Mouse (Mus musculus) midbrain, embryonic 16.5 days (tissue): ENCODE data around the gene Cldn14. TPM values are rescaled to one million over a fixed set of nuclear protein-coding genes. Genes with fewer than 3 reads are reported as not detected.

Experiments used
- ATAC-seq: fragments of 200-750 bp; cut with Nextera tagmentation; 2 replicates; pipeline ENCODE4 v1.8.0; 2017; ENCODE audit warnings: moderate TSS enrichment
- H3K27ac ChIP-seq: fragments of 300-500 bp; sonication (generic); 2 replicates; pipeline ENCODE4 v1.5.1; 2014; ENCODE audit warnings: mild to moderate bottlenecking, low read length, mixed read lengths
- H3K27me3 ChIP-seq: fragments of 300-500 bp; sonication (generic); 2 replicates; pipeline ENCODE4 v1.6.1; 2014; ENCODE audit warnings: low read depth, low read length, mixed read lengths; ENCODE audit not compliant: control insufficient read depth, insufficient read depth
- H3K36me3 ChIP-seq: fragments of 300-500 bp; sonication (generic); 2 replicates; pipeline ENCODE4 v1.6.1; 2014; ENCODE audit warnings: mild to moderate bottlenecking, low read length, moderate library complexity, mixed read lengths; ENCODE audit not compliant: control insufficient read depth, insufficient read depth
- H3K4me1 ChIP-seq: fragments of 300-500 bp; sonication (generic); 2 replicates; pipeline ENCODE4 v1.6.1; 2014; ENCODE audit warnings: mild to moderate bottlenecking, low read length, mixed read lengths; ENCODE audit not compliant: control insufficient read depth, insufficient read depth
- H3K4me2 ChIP-seq: fragments of 300-500 bp; sonication (generic); 2 replicates; pipeline ENCODE4 v1.6.1; 2014; ENCODE audit warnings: mild to moderate bottlenecking, low read length, mixed read lengths
- H3K4me3 ChIP-seq: fragments of 300-500 bp; sonication (generic); 2 replicates; pipeline ENCODE4 v1.5.1; 2014; ENCODE audit warnings: low read depth, mild to moderate bottlenecking, low read length, moderate library complexity, mixed read lengths
- H3K9ac ChIP-seq: fragments of 300-500 bp; sonication (generic); 2 replicates; pipeline ENCODE4 v1.6.1; 2014; ENCODE audit warnings: low read depth, low read length, mixed read lengths
- H3K9me3 ChIP-seq: fragments of 300-500 bp; sonication (generic); replicated peaks from 2 replicates; pipeline ENCODE4 v1.6.1; 2014; ENCODE audit warnings: mild to moderate bottlenecking, low read length, mixed read lengths; ENCODE audit not compliant: control insufficient read depth, poor library complexity, severe bottlenecking
- WGBS: fragments of 180-500 bp; shearing (Covaris S2); extraction: QIAGEN DNeasy Blood & Tissue Kit; methylation state at CpG from one replicate; pipeline ENCODE4 v1.1.7; 2014; 5-methylcytosine and 5-hydroxymethylcytosine counted together
- polyA plus RNA-seq: library from polyadenylated mRNA; unstranded; fragments of >200 nt; fragmentation: Nextera tagmentation; extraction: Ambion mirVana; gene quantifications from 2 replicates; pipeline ENCODE4 v1.2.1, GENCODE M21; 2015

Gene Cldn14
- polyA plus RNA-seq, 1 experiment from 2014 or later, result not detected

GRCm38 (mm10) chr16:93973554-93973953 is 35.1 kb downstream of the Cldn14 start:
- no peak overlapping the region for H3K4me3 ChIP-seq
- no peak overlapping the region for H3K27ac ChIP-seq
- no peaks in the 10 kb centered on the region for H3K36me3 ChIP-seq
- H3K27me3 ChIP-seq, result no peaks in the 10 kb centered on the region
- no peaks in the 10 kb centered on the region for H3K4me1 ChIP-seq
- H3K9me3 ChIP-seq, result no peaks in the 10 kb centered on the region
- no peak overlapping the region for H3K9ac ChIP-seq
- 46% methylated on average over 5 of the region's 5 CpGs for WGBS
- ATAC-seq, result no peak
- peak overlapping the region; percentile 31; the same call in 1 of the 2 replicates for H3K4me2 ChIP-seq

- peak overlapping the region; percentile 31; the same call in 1 of the 2 replicates for H3K4me2 ChIP-seq
- H3K4me3 ChIP-seq, result no peak overlapping the region
- whole genome bisulfite sequencing, result 45% methylated on average over 10 of the region's 10 CpGs
Measured at GRCm38 (mm10) chr16:93973123-93973522, 35.5 kb downstream of the Cldn14 start.

GRCm38 (mm10) chr16:93971046-93971445 is 37.6 kb downstream of the Cldn14 start:
- H3K36me3 ChIP-seq, result no peaks in the 10 kb centered on the region
- H3K27ac ChIP-seq, result no peak overlapping the region
- H3K4me2 ChIP-seq, result no peak overlapping the region
- ATAC-seq, result no peak
- 71% methylated on average over 11 of the region's 11 CpGs for WGBS
- no peaks in the 10 kb centered on the region for H3K27me3 ChIP-seq
- no peaks in the 10 kb centered on the region for H3K4me1 ChIP-seq
- no peaks in the 10 kb centered on the region for H3K9me3 ChIP-seq
- H3K9ac ChIP-seq, result no peak overlapping the region
- no peak overlapping the region for H3K4me3 ChIP-seq

More at GRCm38 (mm10) chr16:93973123-93973522, 35.5 kb downstream of the Cldn14 start:
- no peak for ATAC-seq
- no peaks in the 10 kb centered on the region for H3K9me3 ChIP-seq
- H3K27ac ChIP-seq, result no peak overlapping the region
- H3K36me3 ChIP-seq, result no peaks in the 10 kb centered on the region
- H3K4me1 ChIP-seq, result no peaks in the 10 kb centered on the region
- no peaks in the 10 kb centered on the region for H3K27me3 ChIP-seq
- H3K9ac ChIP-seq, result no peak overlapping the region

- no peaks in the 10 kb centered on the region for H3K27me3 ChIP-seq
- 93% methylated on average over 8 of the region's 8 CpGs for WGBS
Measured at GRCm38 (mm10) chr16:93967893-93968292, 40.7 kb downstream of the Cldn14 start.

GRCm38 (mm10) chr16:93962283-93962682 is 46.4 kb downstream of the Cldn14 start:
- no peak overlapping the region for H3K4me2 ChIP-seq
- H3K27ac ChIP-seq, result no peak overlapping the region
- H3K4me3 ChIP-seq, result no peak overlapping the region
- no peaks in the 10 kb centered on the region for H3K27me3 ChIP-seq
- no peak overlapping the region for H3K9ac ChIP-seq
- no peaks in the 10 kb centered on the region for H3K4me1 ChIP-seq
- no peaks in the 10 kb centered on the region for H3K9me3 ChIP-seq
- no peak for ATAC-seq
- H3K36me3 ChIP-seq, result no peaks in the 10 kb centered on the region
- 80% methylated on average over 5 of the region's 5 CpGs for WGBS

More at GRCm38 (mm10) chr16:93967893-93968292, 40.7 kb downstream of the Cldn14 start:
- Histone ChIP-seq H3K9ac (no peak overlapping the region), H3K4me1 (no peaks in the 10 kb centered on the region), H3K4me3 (no peak overlapping the region), H3K4me2 (no peak overlapping the region), H3K36me3 (no peaks in the 10 kb centered on the region), H3K9me3 (no peaks in the 10 kb centered on the region), H3K27ac (no peak overlapping the region)
- no peak for ATAC-seq

GRCm38 (mm10) chr16:93961099-93961646 is 47.5 kb downstream of the Cldn14 start:
- no peak for ATAC-seq
- no peak overlapping the region for H3K4me2 ChIP-seq
- H3K4me1 ChIP-seq, result no peaks in the 10 kb centered on the region
- WGBS, result 89% methylated on average over 11 of the region's 11 CpGs
- H3K36me3 ChIP-seq, result no peaks in the 10 kb centered on the region
- no peaks in the 10 kb centered on the region for H3K9me3 ChIP-seq
- H3K27me3 ChIP-seq, result no peaks in the 10 kb centered on the region
- H3K9ac ChIP-seq, result no peak overlapping the region
- no peak overlapping the region for H3K27ac ChIP-seq
- H3K4me3 ChIP-seq, result no peak overlapping the region

GRCm38 (mm10) chr16:93960495-93960894 is 48.1 kb downstream of the Cldn14 start:
- Histone ChIP-seq H3K4me2 (no peak overlapping the region), H3K9ac (no peak overlapping the region), H3K4me1 (no peaks in the 10 kb centered on the region), H3K36me3 (no peaks in the 10 kb centered on the region), H3K4me3 (no peak overlapping the region), H3K9me3 (no peaks in the 10 kb centered on the region), H3K27me3 (no peaks in the 10 kb centered on the region), H3K27ac (no peak overlapping the region)
- ATAC-seq, result no peak
- WGBS, result 89% methylated on average over 4 of the region's 4 CpGs

GRCm38 (mm10) chr16:93957402-93957801 is 51.2 kb downstream of the Cldn14 start:
- ATAC-seq, result no peak
- no peak overlapping the region for H3K9ac ChIP-seq
- no peaks in the 10 kb centered on the region for H3K9me3 ChIP-seq
- 54% methylated on average over 12 of the region's 12 CpGs for WGBS
- H3K27me3 ChIP-seq, result no peaks in the 10 kb centered on the region
- H3K4me1 ChIP-seq, result no peaks in the 10 kb centered on the region
- H3K36me3 ChIP-seq, result no peaks in the 10 kb centered on the region
- H3K27ac ChIP-seq, result no peak overlapping the region
- H3K4me3 ChIP-seq, result no peak overlapping the region
- no peak overlapping the region for H3K4me2 ChIP-seq

- H3K27ac ChIP-seq, result no peak overlapping the region
- no peaks in the 10 kb centered on the region for H3K36me3 ChIP-seq
- no peak overlapping the region for H3K9ac ChIP-seq
- H3K4me1 ChIP-seq, result no peaks in the 10 kb centered on the region
- no peaks in the 10 kb centered on the region for H3K9me3 ChIP-seq
- H3K4me3 ChIP-seq, result no peak overlapping the region
- ATAC-seq, result no peak
- WGBS, result 71% methylated on average over 7 of the region's 7 CpGs
- no peak overlapping the region for H3K4me2 ChIP-seq
- no peaks in the 10 kb centered on the region for H3K27me3 ChIP-seq
Measured at GRCm38 (mm10) chr16:93956986-93957385, 51.7 kb downstream of the Cldn14 start.
